Mouse (Mus musculus) megakaryocyte, embryonic 14.5 days (primary cell): Measurements from ENCODE around the gene Rnpepl1. TPM values are rescaled to one million over a fixed set of nuclear protein-coding genes. Genes with fewer than 3 reads are reported as not detected.

Experiments used
- H3K27me3 ChIP-seq: replicated peaks from 2 replicates; pipeline ENCODE3; 2012; ENCODE audit warnings: inconsistent platforms
- H3K36me3 ChIP-seq: replicated peaks from 2 replicates; pipeline ENCODE3; 2012; ENCODE audit warnings: low read length, inconsistent platforms, mixed read lengths
- H3K4me1 ChIP-seq: 2 replicates; pipeline ENCODE4 v1.6.1; 2012; ENCODE audit warnings: inconsistent platforms
- H3K4me3 ChIP-seq: replicated peaks from 2 replicates; pipeline ENCODE3; 2012; ENCODE audit warnings: moderate library complexity, mild to moderate bottlenecking, inconsistent platforms
- H3K9me3 ChIP-seq: 2 replicates; pipeline ENCODE4 v1.6.1; 2012; ENCODE audit warnings: inconsistent platforms
- FLI1 ChIP-seq: IDR thresholded peaks from 2 replicates; pipeline ENCODE4 v1.6.1; 2012; ENCODE audit warnings: low read length, inconsistent platforms, mixed read lengths
- GATA1 ChIP-seq: IDR thresholded peaks from 3 replicates; pipeline ENCODE4 v1.6.1; 2012; ENCODE audit warnings: mixed read lengths, low read length, inconsistent platforms, borderline replicate concordance
- polyA plus RNA-seq: library from polyadenylated mRNA; stranded (reverse); fragments of >175 nt; gene quantifications from 2 replicates; pipeline ENCODE4 v1.2.3, GENCODE M21; 2012; ENCODE audit warnings: low replicate concordance; ENCODE audit not compliant: insufficient read depth

Rnpepl1 gene
- polyA plus RNA-seq, 1 experiment: 94.2 TPM

GRCm38 (mm10) chr1:92935054-92935962 lies 24.7 kb downstream of the Rnpepl1 start:
- TF ChIP-seq GATA1: no peak
- TF ChIP-seq FLI1: no peak
- H3K27me3 ChIP-seq: peaks cover 5% of the 10 kb centered on the region
- H3K9me3 ChIP-seq: peaks cover 17% of the 10 kb centered on the region
- H3K4me1 ChIP-seq: peaks cover 42% of the 10 kb centered on the region
- peak overlapping the region; percentile 94 for H3K4me3 ChIP-seq
- peaks cover 32% of the 10 kb centered on the region for H3K36me3 ChIP-seq

GRCm38 (mm10) chr1:92935977-92936376 lies 25.4 kb downstream of the Rnpepl1 start:
- H3K4me3 ChIP-seq: peak overlapping the region; percentile 94
- TF ChIP-seq FLI1: no peak
- TF ChIP-seq GATA1: no peak

GRCm38 (mm10) chr1:92936467-92936866 lies 25.9 kb downstream of the Rnpepl1 start:
- Histone ChIP-seq H3K4me3 (no peak overlapping the region), H3K9me3 (peaks cover 16% of the 10 kb centered on the region), H3K4me1 (peaks cover 42% of the 10 kb centered on the region), H3K36me3 (peaks cover 40% of the 10 kb centered on the region), H3K27me3 (peaks cover 4% of the 10 kb centered on the region)
- no peak for TF ChIP-seq FLI1
- no peak for TF ChIP-seq GATA1

More at GRCm38 (mm10) chr1:92935977-92936376, 25.4 kb downstream of the Rnpepl1 start:
- Histone ChIP-seq H3K4me1 (peaks cover 42% of the 10 kb centered on the region), H3K36me3 (peaks cover 38% of the 10 kb centered on the region), H3K9me3 (peaks cover 17% of the 10 kb centered on the region), H3K27me3 (peaks cover 4% of the 10 kb centered on the region)

DNA sequence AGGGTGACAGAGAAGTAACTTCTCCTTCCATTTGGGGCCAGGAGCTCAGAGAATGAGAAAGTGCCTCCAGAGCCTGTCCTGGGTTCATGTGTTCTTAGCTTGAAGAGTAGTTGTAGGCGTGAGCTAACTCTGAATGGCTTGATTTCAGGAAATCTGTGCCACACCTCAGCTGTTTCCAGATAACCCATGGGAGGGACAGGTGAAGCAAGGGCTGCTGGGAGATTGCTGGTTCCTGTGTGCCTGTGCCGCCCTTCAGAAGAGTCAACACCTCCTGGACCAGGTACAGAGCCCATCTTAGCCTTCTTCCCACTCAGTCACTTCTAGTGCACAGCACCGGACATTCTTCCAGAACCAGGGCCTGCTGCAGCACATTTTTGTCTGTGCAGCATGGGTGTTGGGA lies 27.2 kb downstream of the Rnpepl1 start:
- Histone ChIP-seq H3K4me1 (peaks cover 42% of the 10 kb centered on the region), H3K27me3 (no peaks in the 10 kb centered on the region), H3K4me3 (no peak overlapping the region), H3K9me3 (peaks cover 4% of the 10 kb centered on the region; the same call in 1 of the 2 replicates), H3K36me3 (peaks cover 54% of the 10 kb centered on the region)
- no peak for TF ChIP-seq FLI1
- no peak for TF ChIP-seq GATA1

DNA sequence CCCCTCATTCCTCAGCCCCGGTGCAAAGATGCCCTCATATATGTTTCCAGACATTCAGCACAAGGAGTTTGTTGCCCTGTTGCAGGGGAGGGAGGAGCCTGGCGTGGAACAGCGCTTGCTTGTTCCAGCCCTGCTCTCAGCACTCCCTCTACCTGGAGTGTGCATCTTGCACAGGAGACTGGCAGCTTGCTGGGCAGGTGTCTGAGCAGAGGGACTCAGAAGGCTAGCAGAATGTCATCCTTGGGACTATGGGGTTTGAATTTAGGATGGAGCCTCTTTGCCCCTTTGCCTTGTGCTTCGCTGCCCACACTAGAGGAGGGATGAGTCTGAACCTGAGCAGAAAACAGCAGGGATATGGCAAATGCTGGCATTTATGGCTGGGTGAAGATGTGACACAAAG lies 29.2 kb downstream of the Rnpepl1 start:
- no peak overlapping the region for H3K4me3 ChIP-seq

GRCm38 (mm10) chr1:92943219-92943989 lies 32.8 kb downstream of the Rnpepl1 start:
- Histone ChIP-seq H3K27me3 (no peaks in the 10 kb centered on the region), H3K4me1 (no peaks in the 10 kb centered on the region), H3K4me3 (peak overlapping the region; percentile 38), H3K9me3 (no peaks in the 10 kb centered on the region), H3K36me3 (peaks cover 97% of the 10 kb centered on the region)
- TF ChIP-seq GATA1 (no peak), FLI1 (no peak)

More for the DNA sequence above, 29.2 kb downstream of the Rnpepl1 start:
- peaks cover 25% of the 10 kb centered on the region for H3K4me1 ChIP-seq
- peaks cover 73% of the 10 kb centered on the region for H3K36me3 ChIP-seq
- no peaks in the 10 kb centered on the region for H3K9me3 ChIP-seq
- H3K27me3 ChIP-seq: no peaks in the 10 kb centered on the region
- TF ChIP-seq FLI1 (no peak), GATA1 (no peak)

DNA sequence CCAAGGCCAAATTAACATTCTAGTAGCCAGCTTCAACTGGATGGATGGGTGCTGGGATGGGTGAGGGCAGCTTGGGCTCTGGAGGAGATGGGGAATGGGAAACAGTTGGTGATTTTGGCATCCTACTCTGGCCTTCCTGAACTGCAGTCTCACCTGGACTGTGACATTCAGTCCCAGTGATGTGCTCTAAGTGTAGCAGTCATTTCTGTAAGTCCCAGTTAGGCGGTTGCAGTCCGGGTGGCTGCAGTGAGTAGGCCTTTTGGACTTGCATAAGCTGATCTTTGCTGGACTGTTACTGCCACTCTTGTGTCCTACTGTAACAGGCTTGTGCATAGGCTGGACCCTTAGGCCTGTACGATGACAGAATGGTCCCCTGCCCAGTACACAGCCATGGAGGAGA lies 37.4 kb downstream of the Rnpepl1 start:
- Histone ChIP-seq H3K27me3 (peaks cover 1% of the 10 kb centered on the region), H3K36me3 (peaks cover 64% of the 10 kb centered on the region), H3K4me1 (peaks cover 13% of the 10 kb centered on the region), H3K4me3 (no peak overlapping the region), H3K9me3 (no peaks in the 10 kb centered on the region)
- no peak for TF ChIP-seq GATA1
- TF ChIP-seq FLI1: no peak

GRCm38 (mm10) chr1:92949426-92949825 lies 38.8 kb downstream of the Rnpepl1 start:
- peaks cover 50% of the 10 kb centered on the region for H3K36me3 ChIP-seq

DNA sequence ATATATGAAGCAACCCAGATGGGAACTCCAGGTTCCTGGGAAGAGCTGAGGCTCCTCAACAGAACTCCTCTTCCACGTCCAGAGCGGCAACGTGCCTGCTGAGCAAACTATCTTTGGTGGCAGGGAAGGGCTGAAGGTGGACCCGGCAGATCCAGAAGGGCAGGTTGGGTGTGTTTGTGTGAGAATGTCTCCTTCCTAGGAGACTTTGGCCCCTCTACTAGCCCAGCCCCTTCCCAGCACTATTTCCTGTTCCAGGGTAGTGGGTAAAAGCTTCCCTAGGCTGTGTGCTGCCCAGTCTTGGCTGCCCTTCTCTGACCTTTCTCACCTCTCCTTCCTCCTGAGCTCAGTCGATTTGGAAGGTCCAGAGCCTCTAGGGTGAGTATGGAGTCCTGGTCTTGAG lies 40.0 kb downstream of the Rnpepl1 start, which contains the start of gene Gpr35:
TSS of gene Gpr35 (plus strand) at position 259 of the 400 bp plus-strand sequence.
- Histone ChIP-seq H3K4me1 (peaks cover 13% of the 10 kb centered on the region), H3K36me3 (peaks cover 38% of the 10 kb centered on the region), H3K27me3 (peaks cover 1% of the 10 kb centered on the region), H3K9me3 (no peaks in the 10 kb centered on the region), H3K4me3 (no peak within 1 kb of the TSS)
- no peak for TF ChIP-seq FLI1
- TF ChIP-seq GATA1: no peak

More at GRCm38 (mm10) chr1:92949426-92949825, 38.8 kb downstream of the Rnpepl1 start:
- Histone ChIP-seq H3K4me1 (peaks cover 13% of the 10 kb centered on the region), H3K9me3 (no peaks in the 10 kb centered on the region), H3K4me3 (no peak overlapping the region), H3K27me3 (peaks cover 1% of the 10 kb centered on the region)
- TF ChIP-seq GATA1 (no peak), FLI1 (no peak)
